Mouse (Mus musculus) forebrain, embryonic 11.5 days (tissue): ENCODE results near the gene Fzd1. TPM values are rescaled to one million over a fixed set of nuclear protein-coding genes. Genes with fewer than 3 reads are reported as not detected.

Experiments
- ATAC-seq: fragments of 200-750 bp; cut with Nextera tagmentation; replicated peaks from 2 replicates; pipeline ENCODE4 v1.8.0; 2017; ENCODE audit warnings: moderate TSS enrichment; ENCODE audit not compliant: low FRiP score
- DNase-seq: peaks from one replicate; pipeline ENCODE4 v3.0.0-alpha.2; 2017; ENCODE audit warnings: low spot score
- H3K27ac ChIP-seq: fragments of 300-500 bp; sonication (generic); 2 replicates; pipeline ENCODE4 v1.5.1; 2014; ENCODE audit warnings: low read depth, low read length
- H3K27me3 ChIP-seq: fragments of 300-500 bp; sonication (generic); 2 replicates; pipeline ENCODE4 v1.6.1; 2014; ENCODE audit warnings: mild to moderate bottlenecking, low read length, mixed read lengths; ENCODE audit not compliant: control insufficient read depth, insufficient read depth
- H3K36me3 ChIP-seq: fragments of 300-500 bp; sonication (generic); 2 replicates; pipeline ENCODE4 v1.6.1; 2014; ENCODE audit warnings: mild to moderate bottlenecking, low read length, moderate library complexity, mixed read lengths; ENCODE audit not compliant: control insufficient read depth, insufficient read depth
- H3K4me1 ChIP-seq: fragments of 300-500 bp; sonication (generic); replicated peaks from 2 replicates; pipeline ENCODE4 v1.6.1; 2014; ENCODE audit warnings: low read length, mixed read lengths; ENCODE audit not compliant: control insufficient read depth, insufficient read depth
- H3K4me2 ChIP-seq: fragments of 300-500 bp; sonication (generic); 2 replicates; pipeline ENCODE4 v1.6.1; 2014; ENCODE audit warnings: low read depth, mild to moderate bottlenecking, low read length, moderate library complexity, mixed read lengths; ENCODE audit not compliant: severe bottlenecking
- H3K4me3 ChIP-seq: fragments of 300-500 bp; sonication (generic); 2 replicates; pipeline ENCODE4 v1.5.1; 2014; ENCODE audit warnings: low read depth, low read length
- H3K9ac ChIP-seq: fragments of 300-500 bp; sonication (generic); 2 replicates; pipeline ENCODE4 v1.6.1; 2014; ENCODE audit warnings: low read length
- H3K9me3 ChIP-seq: fragments of 300-500 bp; sonication (generic); 2 replicates; pipeline ENCODE4 v1.6.1; 2016; ENCODE audit warnings: low read length, mixed read lengths; ENCODE audit not compliant: control insufficient read depth
- WGBS: fragments of 180-500 bp; shearing (Covaris S2); extraction: QIAGEN DNeasy Blood & Tissue Kit; methylation state at CpG from one replicate; pipeline ENCODE4 v1.1.7; 2014; 5-methylcytosine and 5-hydroxymethylcytosine counted together
- polyA plus RNA-seq: library from polyadenylated mRNA; unstranded; fragments of >200 nt; fragmentation: Nextera tagmentation; extraction: Ambion mirVana; gene quantifications from 2 replicates; pipeline ENCODE4 v1.2.1, GENCODE M21; 2014

Gene Fzd1
- polyA plus RNA-seq, 1 experiment from 2014 or later, result 36.4 TPM

GRCm38 (mm10) chr5:4756871-4757711 is 744 bp downstream of the Fzd1 start:
- Histone ChIP-seq H3K4me2 (peak overlapping the region; percentile 94), H3K27ac (peak overlapping the region; percentile 96), H3K27me3 (no peaks in the 10 kb centered on the region), H3K4me1 (peaks cover 2% of the 10 kb centered on the region; the same call in 1 of the 2 replicates), H3K9ac (peak overlapping the region; percentile 96), H3K4me3 (peak overlapping the region; percentile 85), H3K36me3 (no peaks in the 10 kb centered on the region), H3K9me3 (no peaks in the 10 kb centered on the region)
- peak; percentile 85 for DNase-seq
- WGBS, result under 1% methylated on average over 80 of the region's 80 CpGs
- peak; percentile 45 for ATAC-seq

DNA sequence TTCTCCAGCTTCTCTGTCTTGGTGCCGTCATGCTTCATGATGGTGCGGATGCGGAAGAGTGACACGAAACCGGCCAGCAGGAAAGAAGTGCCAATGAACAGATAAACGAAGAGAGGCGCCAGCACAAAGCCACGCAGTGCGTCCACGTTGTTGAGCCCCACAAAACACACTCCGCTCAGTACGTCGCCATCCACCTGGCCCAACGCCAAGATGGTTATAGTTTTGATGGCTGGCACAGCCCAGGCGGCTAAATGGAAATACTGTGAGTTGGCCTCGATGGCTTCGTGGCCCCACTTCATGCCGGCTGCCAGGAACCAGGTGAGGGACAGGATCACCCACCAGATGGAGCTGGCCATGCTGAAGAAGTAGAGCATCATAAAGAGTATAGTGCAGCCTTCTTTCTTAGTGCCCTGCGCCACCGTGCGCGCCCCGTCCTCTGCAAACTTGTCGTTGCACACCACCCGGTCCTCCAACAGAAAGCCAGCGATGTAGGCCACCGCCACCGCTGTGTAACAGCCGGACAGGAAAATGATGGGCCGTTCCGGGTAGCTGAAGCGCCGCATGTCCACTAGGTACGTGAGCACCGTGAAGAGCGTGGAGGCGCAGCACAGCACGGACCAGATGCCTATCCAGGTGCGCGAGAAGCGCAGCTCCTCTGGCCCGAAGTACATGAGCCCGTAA is 1.7 kb downstream of the Fzd1 start:
- peak overlapping the region; percentile 96 for H3K27ac ChIP-seq
- ATAC-seq (0 out of 2 replicates have a peak, but pooled peaks have one; percentile 0), DNase-seq (peak; percentile 66)
- no peaks in the 10 kb centered on the region for H3K9me3 ChIP-seq
- no peaks in the 10 kb centered on the region for H3K36me3 ChIP-seq
- WGBS, result 2% methylated on average over 43 of the region's 43 CpGs
- peak overlapping the region; percentile 96 for H3K9ac ChIP-seq
- H3K27me3 ChIP-seq, result no peaks in the 10 kb centered on the region
- peak overlapping the region; percentile 85 for H3K4me3 ChIP-seq
- H3K4me1 ChIP-seq, result peaks cover 2% of the 10 kb centered on the region; the same call in 1 of the 2 replicates
- H3K4me2 ChIP-seq, result peak overlapping the region; percentile 94

GRCm38 (mm10) chr5:4755326-4755725 is 2.5 kb downstream of the Fzd1 start:
- DNase-seq, result peak; percentile 53
- ATAC-seq, result no peak
- Histone ChIP-seq H3K9me3 (no peaks in the 10 kb centered on the region), H3K27ac (no peak overlapping the region), H3K36me3 (no peaks in the 10 kb centered on the region), H3K4me3 (peak overlapping the region; percentile 85), H3K4me1 (peaks cover 2% of the 10 kb centered on the region; the same call in 1 of the 2 replicates), H3K4me2 (peak overlapping the region; percentile 94), H3K27me3 (no peaks in the 10 kb centered on the region), H3K9ac (peak overlapping the region; percentile 96)
- WGBS, result 28% methylated on average over 11 of the region's 11 CpGs

DNA sequence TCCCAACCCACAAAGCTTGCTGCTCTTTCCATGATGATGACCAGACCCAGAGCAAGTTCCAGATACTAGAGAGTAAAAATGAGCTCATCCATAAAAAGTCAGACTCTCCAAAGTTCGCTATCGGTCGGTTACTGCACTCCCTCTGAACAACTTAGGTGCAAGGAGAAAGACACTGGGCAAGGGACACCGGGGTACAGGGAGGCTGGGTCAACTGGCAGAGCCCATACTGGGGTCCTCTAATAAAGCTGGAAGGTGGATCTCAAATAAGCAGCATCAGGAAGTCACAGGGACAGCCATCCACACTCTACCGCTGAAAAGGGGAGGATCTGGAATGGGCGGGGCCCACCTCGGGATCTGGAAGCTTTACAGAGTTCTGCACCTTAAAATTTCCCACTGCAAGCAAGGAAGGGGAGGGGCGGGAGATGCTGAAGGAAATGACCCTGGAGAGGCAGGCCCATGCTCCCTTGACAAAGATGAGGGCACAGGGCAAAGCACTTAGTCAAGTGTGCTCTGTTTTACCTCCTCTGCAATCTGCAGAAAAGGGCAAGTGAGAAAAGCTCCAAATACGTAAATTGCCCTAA is 3.0 kb downstream of the Fzd1 start:
- peaks cover 2% of the 10 kb centered on the region; the same call in 1 of the 2 replicates for H3K4me1 ChIP-seq
- DNase-seq (peak; percentile 52), ATAC-seq (no peak)
- H3K36me3 ChIP-seq, result no peaks in the 10 kb centered on the region
- H3K27ac ChIP-seq, result no peak overlapping the region
- H3K4me2 ChIP-seq, result peak overlapping the region; percentile 94
- H3K4me3 ChIP-seq, result peak overlapping the region; percentile 85
- no peaks in the 10 kb centered on the region for H3K27me3 ChIP-seq
- H3K9me3 ChIP-seq, result no peaks in the 10 kb centered on the region
- peak overlapping the region; percentile 96 for H3K9ac ChIP-seq
- WGBS, result 26% methylated on average over 9 of the region's 9 CpGs

DNA sequence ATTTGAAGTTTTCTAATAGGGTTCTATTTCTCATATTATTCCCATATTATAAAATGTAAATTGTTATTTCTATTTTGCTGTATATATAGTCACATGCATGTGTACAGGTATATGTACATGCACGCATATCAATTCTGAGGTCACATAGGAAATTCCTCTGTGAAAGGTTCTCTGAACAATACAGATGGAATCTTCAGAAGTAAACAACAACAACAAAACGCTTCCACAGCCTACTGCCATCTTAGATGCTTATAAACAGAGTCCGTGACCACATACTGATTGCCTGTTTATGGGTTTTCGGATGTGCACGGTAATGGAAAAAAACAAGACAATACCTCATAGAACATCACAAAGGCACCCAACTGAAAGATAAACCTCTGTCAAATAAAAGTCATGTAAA is 4.7 kb downstream of the Fzd1 start:
- Histone ChIP-seq H3K27ac (no peak overlapping the region), H3K9me3 (no peaks in the 10 kb centered on the region), H3K4me2 (no peak overlapping the region), H3K4me3 (no peak overlapping the region), H3K27me3 (no peaks in the 10 kb centered on the region), H3K4me1 (peaks cover 2% of the 10 kb centered on the region; the same call in 1 of the 2 replicates), H3K9ac (no peak overlapping the region), H3K36me3 (no peaks in the 10 kb centered on the region)
- ATAC-seq (no peak), DNase-seq (no peak)
- 86% methylated on average over 5 of the region's 5 CpGs for WGBS

- 60% methylated on average over 4 of the region's 4 CpGs for WGBS
- Histone ChIP-seq H3K4me1 (0 out of 2 replicates have a peak, but pooled peaks cover 2% of the 10 kb centered on the region), H3K9me3 (no peaks in the 10 kb centered on the region), H3K4me3 (no peak overlapping the region), H3K36me3 (no peaks in the 10 kb centered on the region), H3K9ac (no peak overlapping the region), H3K4me2 (no peak overlapping the region), H3K27ac (no peak overlapping the region), H3K27me3 (no peaks in the 10 kb centered on the region)
- no peak for DNase-seq
- ATAC-seq, result no peak
These were observed 15.1 kb downstream of the Fzd1 start for GRCm38 (mm10) chr5:4742722-4743121.

DNA sequence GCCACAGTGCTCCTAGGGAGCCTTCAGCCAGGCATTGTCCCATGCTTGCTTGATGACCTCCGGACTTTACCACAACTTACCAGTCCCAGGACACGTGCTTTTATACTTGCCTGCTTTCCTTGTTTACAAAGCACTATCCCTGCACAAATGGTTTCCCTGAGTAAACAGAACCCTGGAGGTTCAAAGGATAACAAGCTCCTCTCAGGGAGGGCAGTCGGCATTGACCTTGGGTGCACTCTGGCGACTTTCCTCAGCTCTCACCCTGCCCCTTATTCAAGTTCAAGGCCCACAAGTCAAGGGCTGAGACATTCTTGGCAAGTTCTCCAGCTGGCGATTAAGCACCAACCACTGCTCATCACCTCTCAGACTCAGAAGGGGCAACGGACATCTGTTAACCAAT is 20.8 kb downstream of the Fzd1 start:
- Histone ChIP-seq H3K36me3 (no peaks in the 10 kb centered on the region), H3K9ac (no peak overlapping the region), H3K4me1 (peaks cover 2% of the 10 kb centered on the region; the same call in 1 of the 2 replicates), H3K27me3 (no peaks in the 10 kb centered on the region), H3K9me3 (no peaks in the 10 kb centered on the region), H3K4me3 (no peak overlapping the region), H3K27ac (no peak overlapping the region), H3K4me2 (no peak overlapping the region)
- DNase-seq (no peak), ATAC-seq (no peak)
- WGBS, result 54% methylated on average over 6 of the region's 6 CpGs

GRCm38 (mm10) chr5:4735461-4735860 is 22.4 kb downstream of the Fzd1 start:
- H3K27ac ChIP-seq, result no peak overlapping the region
- no peaks in the 10 kb centered on the region for H3K36me3 ChIP-seq
- ATAC-seq (no peak), DNase-seq (no peak)
- H3K4me3 ChIP-seq, result no peak overlapping the region
- peaks cover 2% of the 10 kb centered on the region; the same call in 1 of the 2 replicates for H3K4me1 ChIP-seq
- H3K4me2 ChIP-seq, result no peak overlapping the region
- H3K9ac ChIP-seq, result no peak overlapping the region
- no peaks in the 10 kb centered on the region for H3K27me3 ChIP-seq
- H3K9me3 ChIP-seq, result no peaks in the 10 kb centered on the region
- 63% methylated on average over 7 of the region's 7 CpGs for WGBS
